Mouse (Mus musculus): ENCODE measurements around the gene Lgals9.

DNA sequence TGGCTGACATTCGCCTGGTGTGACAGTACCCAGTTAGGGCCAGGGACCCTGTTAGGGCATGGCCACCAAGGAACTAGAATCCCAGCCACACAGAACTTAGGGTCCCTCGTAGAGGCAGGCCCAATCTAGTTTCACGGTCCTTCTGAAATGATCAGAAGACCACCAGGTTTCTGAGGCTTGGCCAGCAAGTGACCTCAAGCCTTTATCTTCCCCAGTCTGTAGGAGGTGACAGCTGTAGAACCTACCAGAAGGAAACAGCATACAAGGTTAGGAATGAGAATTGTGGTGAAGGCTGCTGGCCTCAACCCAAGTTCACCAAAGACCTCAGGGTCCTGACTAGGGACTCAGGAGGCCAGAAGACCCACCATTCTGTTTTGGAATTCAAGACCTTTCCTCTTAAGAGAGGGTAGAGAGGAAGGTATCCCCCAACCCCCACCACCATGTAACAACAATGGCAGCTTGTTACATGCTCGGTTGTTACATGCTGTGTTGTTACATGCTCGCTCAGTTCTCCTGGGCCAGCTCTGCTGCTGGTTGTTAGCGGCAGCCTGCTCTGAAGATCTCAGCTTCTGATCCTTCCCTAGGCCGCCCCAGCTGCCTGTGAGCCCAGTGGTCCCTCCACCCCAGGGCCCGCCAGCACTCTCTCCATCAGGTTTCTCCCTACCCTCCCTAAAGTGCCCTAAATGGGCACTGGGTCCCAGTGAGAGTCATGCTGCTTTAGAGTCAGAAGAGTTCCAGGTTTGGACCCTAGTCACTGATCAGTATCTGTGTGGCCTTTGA lies 7.8 kb downstream of the Lgals9 start:
- TF ChIP-seq POLR2A (IDR thresholded peaks at IDR 0.05; ENCODE audit: borderline replicate concordance, control insufficient read depth, low read depth, low read length) (no peak), CTCF (IDR thresholded peaks at IDR 0.05; ENCODE audit: control insufficient read depth, insufficient read depth, low read length) (no peak)
